Mouse (Mus musculus) forebrain, embryonic 14.5 days (tissue): ENCODE data around the gene Olfr823. TPM values are rescaled to one million over a fixed set of nuclear protein-coding genes. Genes with fewer than 3 reads are reported as not detected.

Experiments used
- polyA plus RNA-seq: library from polyadenylated mRNA; unstranded; fragments of >200 nt; fragmentation: Nextera tagmentation; extraction: Ambion mirVana; gene quantifications from 2 replicates; pipeline ENCODE4 v1.2.1, GENCODE M21; 2014

The Olfr823 gene
- polyA plus RNA-seq, 1 experiment from 2014 or later: not detected

Other genes starting within 250 kb of the Olfr823 start
- gene Olfr814, start 235.5 kb downstream of the Olfr823 start, polyA plus RNA-seq: not detected in 2 replicates
- gene Olfr815, start 209.5 kb downstream of the Olfr823 start, polyA plus RNA-seq: not detected in 2 replicates
- gene Olfr816, start 199.8 kb downstream of the Olfr823 start, polyA plus RNA-seq: not detected in 2 replicates
- not detected in 2 replicates for gene Olfr818, start 166.3 kb downstream of the Olfr823 start, polyA plus RNA-seq
- gene Olfr819, start 148.1 kb downstream of the Olfr823 start, polyA plus RNA-seq: not detected in 2 replicates
- gene Olfr247, start 139.2 kb downstream of the Olfr823 start, polyA plus RNA-seq: not detected in 2 replicates
- gene Gm10310, start 130.3 kb downstream of the Olfr823 start, polyA plus RNA-seq: not detected in 2 replicates
- not detected in 2 replicates for gene Olfr820, start 102.8 kb downstream of the Olfr823 start, polyA plus RNA-seq
- gene Olfr821, start 85.0 kb downstream of the Olfr823 start, polyA plus RNA-seq: not detected in 2 replicates
- not detected in 2 replicates for gene Olfr822, start 44.2 kb downstream of the Olfr823 start, polyA plus RNA-seq
- gene Olfr824, start 14.6 kb upstream of the Olfr823 start, polyA plus RNA-seq: not detected in 2 replicates
- not detected in 2 replicates for gene Olfr825, start 51.4 kb upstream of the Olfr823 start, polyA plus RNA-seq
- not detected in 2 replicates for gene Olfr826, start 68.8 kb upstream of the Olfr823 start, polyA plus RNA-seq
- not detected in 2 replicates for gene Olfr827, start 99.0 kb upstream of the Olfr823 start, polyA plus RNA-seq
- gene Neurod4, start 164.9 kb upstream of the Olfr823 start, polyA plus RNA-seq: 6.1 and 8.1 TPM in 2 replicates
- gene Tespa1, start 207.5 kb upstream of the Olfr823 start, polyA plus RNA-seq: not detected in 2 replicates